Mouse (Mus musculus) liver, embryonic 14.5 days (tissue): Measurements from ENCODE around the gene Cldn6.

Experiments
- CTCF ChIP-seq: IDR thresholded peaks from 2 replicates; pipeline ENCODE4 v1.5.1; 2016; ENCODE audit warnings: antibody characterized with exemption, low read depth, control low read depth
- EP300 ChIP-seq: IDR thresholded peaks from 2 replicates; pipeline ENCODE4 v1.6.1; 2016; ENCODE audit warnings: antibody characterized with exemption, low read depth

GRCm38 (mm10) chr17:23661526-23661925 lies 17.5 kb upstream of the Cldn6 start:
- TF ChIP-seq EP300 (no peak), CTCF (peak; percentile 80)
